Mouse (Mus musculus) adrenal gland, postnatal 36 days (tissue): ENCODE measurements around the gene Fads6. TPM values are rescaled to one million over a fixed set of nuclear protein-coding genes. Genes with fewer than 3 reads are reported as not detected.

Source experiments
- DNase-seq, 2 experiments: peaks; one replicate each; pipeline ENCODE4 v3.0.0; 2021; ENCODE audit warnings: mixed read lengths in 1 of 2
- total RNA-seq, 2 experiments: library from RNA; stranded (reverse); gene quantifications; 2 replicates each; pipeline ENCODE4 v1.2.3; 2021

Fads6 gene
- total RNA-seq, 2 experiments from 2014 or later, result 47.5 to 75.9 TPM

DNA sequence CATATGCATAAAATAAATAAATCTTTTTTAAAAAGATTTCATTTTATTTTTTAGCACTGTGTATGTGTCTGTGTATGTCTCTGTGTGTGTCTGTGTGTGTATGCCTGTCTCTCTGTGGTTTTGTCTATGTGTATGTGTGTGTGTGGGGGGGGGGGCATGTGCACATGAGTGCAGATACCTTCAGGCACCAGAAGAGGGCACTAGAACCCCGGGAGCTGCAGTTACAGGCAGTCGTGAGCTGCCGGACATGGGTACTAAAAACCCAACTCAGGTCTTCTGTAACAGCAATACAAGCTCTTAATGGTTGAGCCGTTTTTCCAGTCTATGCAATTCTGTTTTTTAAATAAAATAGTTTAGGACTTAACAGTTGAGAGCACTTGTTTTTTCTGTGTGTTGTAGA, 3.3 kb upstream of the Fads6 start:
- DNase-seq, result no peak

DNA sequence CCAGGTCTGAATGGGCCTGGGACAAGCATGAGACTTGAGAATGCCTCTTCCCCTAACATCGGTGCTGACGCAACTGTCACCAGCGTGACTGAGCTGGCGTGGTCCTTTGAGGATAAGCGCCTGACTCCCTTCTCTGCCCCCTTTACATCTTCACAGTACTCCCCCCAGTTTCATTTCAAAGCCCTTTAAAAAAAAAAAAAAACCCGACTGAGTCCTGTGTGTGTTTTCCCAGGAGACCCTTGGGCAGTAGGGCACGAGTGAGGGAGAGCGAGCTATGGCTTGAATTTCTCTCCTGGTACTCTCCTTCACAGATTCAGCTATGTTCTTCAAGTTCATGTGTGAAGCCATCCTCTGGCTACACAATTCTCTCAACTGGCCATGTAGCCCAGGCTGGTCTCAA, 697 bp upstream of the Fads6 start:
- DNase-seq, result no peak

DNA sequence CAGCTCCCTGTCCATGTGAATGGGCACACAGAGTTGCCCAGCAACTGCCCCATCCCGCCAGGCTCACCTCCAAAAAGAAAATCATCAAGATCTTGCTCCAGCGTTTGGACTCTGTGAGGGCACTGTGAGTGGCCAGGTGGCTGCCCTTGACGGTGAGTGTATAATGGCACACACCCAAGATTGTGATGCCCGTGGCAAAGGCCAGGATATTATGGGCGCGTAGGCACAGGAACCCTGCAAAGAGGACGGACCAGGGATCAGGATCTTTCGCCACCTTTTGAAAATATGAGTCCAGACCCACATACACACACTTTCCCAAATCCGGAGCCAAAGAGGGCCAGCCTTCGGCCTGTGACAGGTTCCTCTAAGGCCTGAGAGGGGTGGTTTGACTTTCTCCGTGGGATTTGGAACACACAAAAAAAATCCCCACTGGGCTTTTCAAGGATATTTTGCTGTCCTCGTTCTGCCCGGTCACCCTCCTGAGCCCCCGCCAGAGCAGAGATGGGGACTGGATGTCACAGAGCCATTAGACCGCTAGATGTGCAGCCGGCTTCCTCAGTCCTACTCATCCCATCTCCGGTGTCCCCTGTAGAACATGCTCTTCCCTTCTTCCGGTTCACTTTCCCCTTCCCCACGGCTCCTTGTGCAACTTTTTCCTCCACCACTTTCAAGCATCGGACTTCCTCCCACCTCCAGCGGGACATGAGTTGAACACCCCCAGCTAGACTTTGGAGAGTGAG, 822 bp downstream of the Fads6 start:
- peak; percentile 61 to 62 for DNase-seq

DNA sequence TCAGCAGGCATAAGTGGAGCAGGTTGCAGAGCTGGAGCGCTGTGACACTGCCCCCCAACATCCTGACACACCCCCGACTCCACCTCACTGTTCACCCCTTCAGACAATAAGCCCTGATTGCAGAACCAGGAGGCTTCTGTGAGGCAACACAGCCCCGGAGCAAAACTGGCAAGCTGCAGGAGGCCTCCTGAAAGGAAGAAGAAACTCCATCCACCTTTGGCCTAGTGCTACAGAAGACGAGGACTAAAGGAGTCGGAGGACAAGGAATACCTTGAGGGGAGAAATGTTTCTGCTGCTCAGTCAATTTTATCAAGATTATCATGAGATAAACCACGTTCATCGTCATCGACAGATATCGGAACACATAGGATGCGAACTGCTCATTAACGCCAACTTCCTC, 1.5 kb downstream of the Fads6 start:
- no peak for DNase-seq

DNA sequence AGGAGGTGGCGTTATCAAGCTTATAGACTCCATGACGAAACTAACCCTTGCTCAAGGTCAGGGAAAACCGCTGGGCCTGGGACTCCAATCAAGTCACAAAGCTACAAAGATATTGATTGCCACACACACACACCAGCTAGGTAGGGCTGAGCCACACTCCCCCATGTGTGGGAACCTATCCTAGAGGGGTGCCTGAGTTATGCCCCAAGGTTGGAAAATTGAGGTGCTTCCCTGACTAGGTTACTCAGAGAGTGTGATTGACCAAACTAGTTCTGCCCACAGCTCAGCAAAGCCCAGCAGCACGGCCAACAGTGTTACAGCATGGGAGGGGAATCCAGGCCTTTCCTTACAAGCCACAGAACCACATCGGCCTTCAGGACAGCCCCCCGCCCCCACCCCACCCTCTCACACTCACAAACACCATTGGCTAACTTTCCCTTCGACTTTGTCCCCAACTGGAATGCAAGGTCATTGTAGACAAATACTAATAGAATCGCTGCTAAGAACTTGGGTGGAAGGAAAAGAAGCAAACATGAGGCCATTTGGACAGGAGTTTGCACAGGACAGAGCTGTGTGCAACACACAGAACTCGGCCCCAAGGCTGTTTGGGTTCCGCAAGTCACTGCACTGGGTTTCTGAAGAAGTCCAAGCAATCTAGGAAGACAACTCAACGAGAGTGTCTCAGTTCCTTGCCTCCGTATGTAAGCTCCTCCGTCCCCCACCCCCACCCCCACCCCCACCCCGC, 4.7 kb downstream of the Fads6 start:
- DNase-seq, result peak; percentile 44 to 64

DNA sequence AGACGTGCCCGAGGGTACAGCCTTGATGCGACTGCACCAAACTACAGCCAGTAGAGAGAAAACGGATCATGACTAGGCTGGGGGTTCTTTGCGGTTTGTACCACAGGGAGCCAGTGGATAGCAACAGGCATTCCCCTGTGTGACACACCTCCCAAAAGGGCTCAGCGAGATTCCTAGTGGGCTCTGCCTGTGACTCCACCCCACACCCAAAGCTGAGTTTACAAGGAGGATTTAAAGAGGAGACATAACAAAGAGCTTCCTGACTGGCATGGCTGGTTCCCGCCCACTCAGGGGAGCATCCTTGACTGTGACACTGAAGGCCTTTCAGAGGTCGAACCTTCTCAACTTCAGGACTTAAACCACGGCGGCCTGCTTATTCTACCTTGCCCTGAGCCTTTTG, 6.0 kb downstream of the Fads6 start:
- DNase-seq, result no peak

DNA sequence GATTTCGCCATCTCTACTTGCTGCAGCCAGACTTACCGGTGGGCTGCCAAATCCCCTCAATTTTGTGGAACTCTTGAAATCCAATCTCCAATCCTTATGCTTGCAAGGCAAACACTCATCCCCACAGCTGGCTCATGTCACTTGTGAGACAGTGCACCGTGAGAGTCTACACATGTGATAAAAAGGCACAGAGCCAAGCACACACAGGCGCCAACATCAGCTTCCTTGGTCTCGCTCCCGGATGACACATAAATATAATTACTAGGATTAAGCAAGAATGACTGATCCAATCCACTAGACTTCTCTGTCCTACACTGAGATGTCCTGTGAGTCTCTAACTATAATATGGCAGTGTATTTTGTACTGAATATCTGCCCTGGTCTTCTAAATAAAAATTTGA, 6.5 kb downstream of the Fads6 start:
- peak; percentile 75 to 82 for DNase-seq

DNA sequence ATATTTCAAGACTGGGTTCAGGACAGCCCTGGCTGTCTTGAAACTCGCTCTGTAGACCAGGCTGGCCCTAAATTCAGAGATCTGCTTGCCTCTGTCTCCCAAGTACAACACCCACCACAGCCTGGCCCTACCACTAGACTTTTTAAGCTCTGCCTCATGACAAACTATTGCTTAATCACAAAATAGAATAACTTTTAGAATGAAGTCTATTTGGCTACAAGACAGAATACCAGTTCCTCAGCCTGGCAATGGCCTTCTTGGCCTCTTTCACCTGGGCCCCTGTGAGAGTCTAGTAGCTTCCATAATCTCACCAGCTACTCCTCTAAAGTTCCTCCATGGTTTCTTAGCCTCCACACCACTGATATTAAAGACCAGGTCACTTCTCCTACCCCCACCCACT, 7.1 kb downstream of the Fads6 start:
- DNase-seq, result no peak

DNA sequence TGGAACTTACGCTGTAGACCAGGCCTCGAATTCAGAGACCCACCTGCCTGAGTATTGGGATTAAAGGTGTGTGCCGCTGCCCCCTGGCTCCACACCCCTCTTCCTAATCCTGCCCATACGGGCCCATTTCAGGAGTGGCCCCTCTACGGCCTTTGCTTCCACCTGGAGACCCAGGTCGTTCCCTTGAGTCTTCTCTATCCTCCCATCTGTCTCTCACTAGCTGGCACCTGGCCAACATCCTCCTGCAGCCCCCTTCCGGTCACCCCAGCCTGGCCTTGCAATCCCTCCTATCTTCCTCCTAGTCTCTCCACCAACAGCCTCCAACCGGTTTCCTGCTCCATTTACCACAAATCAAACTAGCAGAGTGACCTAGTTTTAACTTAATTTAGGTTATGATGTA, 7.6 kb downstream of the Fads6 start:
- DNase-seq, result no peak

DNA sequence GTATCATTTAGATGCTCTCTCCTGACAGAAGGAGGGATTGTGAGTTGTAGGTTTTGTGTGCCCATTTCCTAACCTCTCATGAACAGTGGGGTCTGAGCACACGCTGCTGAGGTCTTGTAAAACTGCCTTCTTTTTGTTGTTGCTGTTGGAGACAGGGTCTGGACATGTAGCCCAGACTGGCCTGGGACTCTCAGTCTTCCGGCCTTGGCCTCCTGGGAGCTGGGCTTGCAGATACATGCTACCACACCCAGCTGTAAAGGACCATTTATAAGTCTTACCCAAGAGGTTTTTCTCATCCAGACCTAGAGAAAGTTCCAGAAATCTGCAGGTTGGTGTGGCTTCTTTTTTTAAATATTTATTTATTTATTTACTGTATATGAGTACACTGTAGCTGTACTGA, 9.2 kb downstream of the Fads6 start:
- no peak for DNase-seq

DNA sequence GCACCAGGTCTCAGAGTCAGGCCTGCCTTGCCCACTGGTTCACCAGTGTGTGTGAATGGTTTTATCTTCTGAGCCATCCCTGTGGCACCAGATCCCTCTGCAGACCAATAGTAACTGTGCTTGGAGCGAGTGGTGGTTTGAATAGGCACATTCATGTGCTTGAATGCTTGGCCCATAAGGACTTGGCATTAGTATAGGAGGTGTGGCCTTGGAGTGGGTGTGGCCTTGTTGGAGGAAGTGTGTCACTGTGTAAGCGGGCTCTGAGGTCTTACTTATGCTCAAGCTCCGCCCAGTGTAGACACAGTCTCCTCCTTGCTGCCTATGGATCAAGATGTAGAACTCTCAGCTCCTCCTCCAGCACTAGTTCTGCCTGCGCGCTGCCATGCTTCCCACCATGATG, 10.1 kb downstream of the Fads6 start:
- DNase-seq, result no peak

DNA sequence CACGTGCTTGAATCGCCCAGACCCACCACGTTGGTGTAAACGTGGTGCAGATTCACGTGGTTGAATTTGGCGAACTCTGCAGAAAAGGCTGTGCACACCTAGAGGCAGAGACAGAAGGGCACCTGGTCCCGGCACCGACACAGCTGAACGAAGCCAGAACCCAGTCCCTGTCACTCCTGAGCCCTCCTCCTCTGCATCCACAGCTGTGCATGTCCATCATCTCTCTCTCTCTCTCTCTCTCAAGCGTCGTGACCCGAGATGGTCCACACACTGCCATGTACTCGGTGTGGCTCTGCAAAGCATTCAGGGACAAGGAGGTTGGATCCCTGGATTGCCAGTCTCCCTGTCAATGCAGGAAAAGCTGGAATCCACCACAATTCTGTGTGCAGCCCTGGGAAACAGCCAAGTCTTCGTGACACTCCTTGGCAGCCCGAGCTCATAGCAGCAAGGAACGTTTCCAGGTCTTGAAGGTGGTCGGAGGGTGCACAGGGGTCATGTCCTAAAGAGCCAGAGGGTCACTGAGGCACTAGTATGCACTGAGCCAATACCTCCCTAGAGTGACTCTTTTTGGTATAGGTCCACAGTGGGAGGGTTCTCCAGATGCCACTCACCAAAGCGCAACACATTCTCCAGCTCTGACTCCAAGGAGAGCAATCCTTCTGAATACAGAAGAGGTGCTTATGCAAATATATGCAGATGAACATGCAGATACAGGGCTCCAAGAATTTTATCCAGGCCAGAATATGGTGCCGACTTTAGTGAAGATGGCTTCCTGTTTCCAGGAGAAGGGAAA, 11.1 kb downstream of the Fads6 start:
- DNase-seq, result no peak

DNA sequence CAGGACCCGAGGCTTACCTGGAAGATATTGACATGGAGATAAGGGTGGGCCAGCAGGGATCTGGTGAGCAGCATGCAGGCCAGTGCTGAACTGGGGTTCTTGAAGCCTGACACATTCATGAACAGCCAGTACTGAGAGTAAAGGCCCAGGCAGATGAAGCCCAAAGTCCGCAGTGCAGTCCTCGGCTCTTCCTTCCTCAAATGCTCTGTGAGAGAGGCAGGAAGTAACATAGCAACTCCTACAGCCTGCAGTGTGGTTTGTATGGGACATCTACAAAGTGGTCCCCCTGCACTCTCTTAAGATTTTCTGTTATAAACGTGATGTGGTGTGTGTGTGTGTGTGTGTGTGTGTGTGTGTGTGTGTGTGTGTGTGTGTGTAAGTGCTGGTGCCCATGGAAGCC, 12.2 kb downstream of the Fads6 start:
- DNase-seq, result no peak

DNA sequence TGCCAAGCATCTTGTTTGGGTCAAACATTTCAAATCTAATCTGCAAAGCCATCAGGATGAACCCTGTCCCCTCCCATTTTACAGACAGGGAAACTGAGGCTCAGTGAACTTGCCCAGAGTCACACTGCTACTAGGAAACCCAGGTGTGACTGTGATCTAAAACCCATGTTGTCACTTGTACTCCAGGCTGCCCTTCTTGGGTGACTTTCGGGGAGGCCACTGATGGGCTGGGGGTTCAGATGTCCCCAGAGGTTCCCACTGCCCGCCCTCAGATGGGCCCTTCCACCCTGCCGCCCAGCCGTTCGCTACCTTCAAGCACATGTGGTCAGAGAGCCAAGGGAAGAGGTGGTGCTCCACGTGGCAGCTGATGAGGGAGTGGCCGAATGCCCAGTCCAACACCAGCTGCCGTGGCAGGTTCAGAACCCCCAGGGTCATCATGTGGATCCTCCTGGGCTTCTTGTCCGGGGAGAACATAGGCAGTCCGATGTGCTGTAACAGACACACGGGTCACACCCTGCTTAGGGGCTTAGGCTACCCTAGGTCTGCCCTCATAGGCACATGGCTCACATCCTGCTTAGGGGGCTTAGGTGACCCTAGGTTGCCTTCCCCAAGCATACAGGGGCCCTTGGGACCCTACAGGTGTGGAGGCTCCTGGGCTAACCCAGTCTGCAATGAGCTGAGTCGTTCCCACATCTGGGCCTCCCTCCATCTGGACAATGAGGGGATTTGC, 13.4 kb downstream of the Fads6 start:
- DNase-seq, result no peak

DNA sequence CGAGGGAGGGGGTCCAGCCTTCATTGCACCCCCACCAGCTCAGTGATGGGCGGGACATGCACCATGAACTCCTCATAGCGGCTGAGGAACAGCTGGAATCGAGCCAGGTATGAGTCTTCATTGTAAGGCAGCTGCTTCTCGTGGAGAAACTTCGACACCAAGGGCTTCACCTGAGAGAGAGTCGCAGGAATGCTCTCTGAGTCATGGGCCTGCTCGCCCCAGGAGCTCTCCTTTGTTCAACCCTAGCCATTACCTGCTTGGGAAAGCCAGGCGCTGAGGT, 14.0 kb downstream of the Fads6 start:
- DNase-seq, result peak in 1 of 2 experiments; percentile 62

DNA sequence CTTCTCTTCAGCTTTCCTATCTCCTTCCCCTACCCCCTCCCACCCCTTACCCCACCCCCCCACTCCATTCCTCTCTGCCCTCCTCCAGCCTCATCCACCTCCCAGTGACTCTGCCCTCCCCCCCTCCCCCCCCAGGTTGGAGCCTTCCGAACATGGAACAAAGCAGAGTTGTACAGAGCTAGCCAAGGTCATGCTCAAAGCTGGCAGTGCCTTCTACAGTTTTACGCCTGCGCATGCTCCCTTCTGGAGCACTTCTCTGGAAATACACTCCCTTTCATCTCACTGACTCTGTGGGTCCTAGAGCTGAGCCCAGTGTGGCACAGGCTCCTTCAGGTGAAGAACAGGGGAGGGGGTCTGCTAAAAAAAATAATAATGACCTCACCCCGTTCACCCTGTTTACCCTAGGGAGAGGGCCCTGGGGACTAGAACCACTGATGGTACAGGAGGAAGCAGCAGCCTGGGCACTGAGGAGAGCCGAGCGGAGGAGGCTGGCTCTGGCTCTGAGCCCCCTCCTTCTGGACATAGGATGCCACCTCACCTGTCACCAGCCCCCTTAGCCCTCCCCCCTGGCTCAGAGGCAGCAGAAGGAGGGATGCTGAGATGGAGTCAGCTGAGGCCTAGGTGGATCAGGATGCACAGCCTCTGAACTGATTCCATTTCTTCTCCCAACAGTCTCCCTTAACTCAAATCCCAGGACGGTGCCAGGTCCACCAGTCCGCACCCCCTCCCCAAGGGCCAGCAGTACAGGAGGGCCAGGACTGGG, 14.6 kb downstream of the Fads6 start:
- DNase-seq, result peak; percentile 76 to 78

DNA sequence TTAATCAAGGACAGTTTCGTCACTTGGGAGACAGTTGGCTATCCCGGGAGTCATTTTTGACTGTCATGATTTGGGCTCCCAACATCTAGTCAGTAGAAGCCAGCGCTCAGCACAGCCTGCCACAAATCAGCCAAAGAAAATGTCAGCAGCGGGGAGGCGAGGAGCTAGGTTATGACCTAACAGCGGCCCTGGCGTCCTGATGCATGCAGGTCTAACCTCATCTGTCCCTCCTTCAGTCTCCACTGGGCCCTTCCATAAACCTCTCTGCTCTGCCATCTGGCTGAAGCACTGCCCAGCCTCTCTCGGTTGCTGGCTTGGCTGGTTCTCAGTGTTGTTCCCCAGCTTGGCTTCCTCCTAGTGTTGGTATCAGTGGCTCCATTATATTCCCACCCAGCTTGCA, 15.2 kb downstream of the Fads6 start:
- DNase-seq, result peak; percentile 76 to 82

DNA sequence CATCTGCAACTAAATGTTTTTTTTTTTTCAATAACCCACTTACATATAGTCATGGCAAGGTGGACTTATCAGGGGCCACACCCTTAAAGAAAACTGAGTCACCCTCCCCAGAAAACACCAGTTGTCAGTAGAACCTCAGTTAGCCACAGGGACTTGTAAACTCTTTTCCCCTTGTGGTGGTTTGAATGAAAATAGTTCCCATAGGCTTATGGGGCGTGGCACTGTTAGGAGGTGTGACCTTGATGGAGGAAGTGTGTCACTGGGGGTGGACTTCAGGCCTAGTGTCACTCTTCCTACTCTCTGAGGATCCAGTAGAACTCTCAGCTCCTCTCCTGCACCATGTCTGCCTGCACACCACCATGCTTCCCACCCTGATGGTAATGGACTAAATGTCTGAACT, 17.7 kb downstream of the Fads6 start:
- no peak for DNase-seq

DNA sequence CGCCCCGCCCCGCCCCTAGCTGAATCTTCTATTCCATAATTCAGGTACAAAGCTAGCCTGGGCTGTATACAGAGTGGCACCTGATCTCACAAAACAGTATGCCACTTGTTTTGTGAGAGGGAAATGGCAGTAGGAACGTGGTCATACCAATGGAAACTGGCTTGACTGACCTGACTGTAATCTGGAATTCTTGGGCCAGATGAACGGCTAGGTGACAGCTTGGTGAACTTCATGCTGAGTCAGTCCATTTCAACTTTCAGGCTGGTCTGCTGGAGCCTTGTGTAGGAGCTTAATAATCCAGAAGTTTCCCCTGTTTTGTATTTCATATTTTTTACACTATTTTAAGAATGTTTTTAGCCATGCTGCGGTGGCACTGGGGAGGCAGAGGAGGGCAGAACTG, 19.3 kb downstream of the Fads6 start:
- DNase-seq, result no peak

DNA sequence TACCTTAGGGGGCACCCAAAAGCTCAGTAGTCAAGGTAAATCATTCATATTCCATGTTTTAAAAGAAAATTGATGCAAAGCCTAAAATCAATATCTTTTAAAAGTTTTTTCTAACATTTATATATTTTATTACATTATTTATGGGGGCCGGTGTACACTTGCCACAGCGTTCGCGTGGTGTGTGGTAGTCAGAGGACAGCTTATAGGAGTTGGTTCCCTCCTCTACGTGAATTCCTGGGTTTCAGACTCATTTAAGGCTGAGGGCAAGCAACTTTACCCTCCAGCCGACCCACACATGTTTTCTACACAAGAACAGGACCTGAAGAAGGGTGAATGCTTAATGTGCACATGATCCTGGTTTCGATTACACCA, 19.9 kb downstream of the Fads6 start:
- no peak for DNase-seq

DNA sequence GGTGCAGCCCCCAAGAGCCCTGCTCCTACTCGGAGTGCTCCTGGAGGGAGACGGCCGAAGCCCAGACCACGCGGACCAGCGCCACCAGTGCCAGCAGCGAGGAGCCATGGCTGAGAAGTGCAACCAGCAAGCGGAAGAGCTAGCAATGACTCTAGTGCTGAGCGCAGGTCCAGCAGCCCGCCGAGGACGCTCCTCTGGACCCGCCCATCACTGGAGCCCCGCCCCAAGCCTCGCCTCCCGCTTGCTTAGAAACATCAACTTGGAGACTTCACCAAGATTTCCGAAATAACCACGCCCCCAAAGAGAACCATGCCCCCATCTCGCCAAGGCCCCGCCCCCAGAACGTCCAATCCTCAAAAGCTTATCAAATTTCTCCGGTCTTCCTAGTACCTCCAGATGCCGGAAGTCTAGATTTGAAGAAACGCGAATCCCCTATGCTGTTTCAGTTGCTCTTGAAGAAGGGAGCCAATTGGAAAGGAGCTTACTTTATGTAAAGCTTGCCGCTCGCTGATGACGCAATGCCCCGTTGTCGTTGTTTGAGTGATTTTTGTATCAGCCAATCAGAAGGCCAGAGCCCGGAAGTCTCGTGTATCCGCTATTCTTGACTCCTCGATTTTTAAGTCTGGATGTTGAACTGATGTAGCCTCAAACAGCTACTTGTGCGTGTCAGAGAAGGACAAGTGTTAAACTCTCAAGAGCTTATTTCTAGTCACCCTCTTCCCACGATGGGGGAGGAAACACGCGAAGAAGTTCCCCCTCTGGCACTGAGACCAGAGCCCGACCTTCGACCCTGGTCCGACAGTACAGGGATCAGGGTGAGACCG, 20.5 kb downstream of the Fads6 start, which contains the start of gene Fdxr:
Fdxr (minus strand) TSS at position 271 of the 824 bp plus-strand sequence.
- DNase-seq, result peak; percentile 98 to 99
